Mouse (Mus musculus) layer of hippocampus, postnatal 14 days (tissue): ENCODE data around the gene Stat4. TPM values are rescaled to one million over a fixed set of nuclear protein-coding genes. Genes with fewer than 3 reads are reported as not detected.

Experiments used
- DNase-seq, 2 experiments: peaks; one replicate each; pipeline ENCODE4 v3.0.0; 2021 to 2022; ENCODE audit warnings: low spot score in 2 of 2, mixed read lengths in 1 of 2
- total RNA-seq, 2 experiments: library from RNA; stranded (reverse); gene quantifications; 2 replicates each; pipeline ENCODE4 v1.2.3; 2021

Gene Stat4
- total RNA-seq, 2 experiments from 2014 or later, result 0.55 to 0.81 TPM

GRCm38 (mm10) chr1:52100496-52100895 is 113.5 kb downstream of the Stat4 start:
- no peak for DNase-seq

DNA sequence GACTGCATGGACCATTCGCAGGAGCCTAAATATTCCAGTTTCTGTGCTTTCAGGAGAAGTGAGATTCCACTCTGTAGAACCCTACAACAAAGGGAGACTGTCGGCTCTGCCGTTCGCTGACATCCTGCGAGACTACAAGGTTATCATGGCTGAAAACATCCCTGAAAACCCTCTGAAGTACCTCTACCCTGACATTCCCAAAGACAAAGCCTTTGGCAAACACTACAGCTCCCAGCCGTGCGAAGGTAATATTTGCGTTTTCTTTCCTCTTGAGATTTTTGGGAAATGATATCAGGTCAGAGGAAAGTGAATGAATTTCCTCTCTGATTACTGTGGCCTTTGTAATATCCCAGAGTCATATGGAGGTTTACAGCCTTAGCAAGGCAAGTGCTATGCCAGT is 115.8 kb downstream of the Stat4 start:
- no peak for DNase-seq

- DNase-seq, result no peak
Measured at GRCm38 (mm10) chr1:52107206-52107605, 120.3 kb downstream of the Stat4 start.

- DNase-seq, result no peak
Measured at GRCm38 (mm10) chr1:52111217-52111616, 124.3 kb downstream of the Stat4 start.

DNA sequence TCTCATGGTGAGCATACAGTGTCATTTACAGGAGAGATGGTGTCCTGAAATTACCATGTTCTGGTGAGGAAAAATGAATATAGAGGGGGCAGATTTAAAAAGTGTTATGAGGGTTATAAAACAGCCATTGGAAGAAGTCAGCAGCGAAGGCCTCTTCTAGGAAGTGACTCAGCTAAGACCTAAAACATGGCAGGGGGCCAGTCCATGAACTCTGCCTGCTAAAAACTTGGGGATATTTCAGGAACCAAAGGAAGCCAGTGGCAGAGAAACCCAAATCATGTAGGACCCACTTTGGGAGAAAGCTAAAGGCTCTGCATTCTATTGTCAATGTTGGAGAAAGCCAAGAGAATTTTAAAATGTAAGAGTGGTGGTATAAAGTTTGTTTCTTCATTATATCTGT is 125.4 kb downstream of the Stat4 start:
- no peak for DNase-seq

- no peak for DNase-seq
Measured at GRCm38 (mm10) chr1:52113067-52113665, 126.2 kb downstream of the Stat4 start.

GRCm38 (mm10) chr1:52113666-52114069 is 126.7 kb downstream of the Stat4 start:
- peak; percentile 99 for DNase-seq

- DNase-seq, result no peak
Measured at GRCm38 (mm10) chr1:52116441-52116840, 129.5 kb downstream of the Stat4 start.

DNA sequence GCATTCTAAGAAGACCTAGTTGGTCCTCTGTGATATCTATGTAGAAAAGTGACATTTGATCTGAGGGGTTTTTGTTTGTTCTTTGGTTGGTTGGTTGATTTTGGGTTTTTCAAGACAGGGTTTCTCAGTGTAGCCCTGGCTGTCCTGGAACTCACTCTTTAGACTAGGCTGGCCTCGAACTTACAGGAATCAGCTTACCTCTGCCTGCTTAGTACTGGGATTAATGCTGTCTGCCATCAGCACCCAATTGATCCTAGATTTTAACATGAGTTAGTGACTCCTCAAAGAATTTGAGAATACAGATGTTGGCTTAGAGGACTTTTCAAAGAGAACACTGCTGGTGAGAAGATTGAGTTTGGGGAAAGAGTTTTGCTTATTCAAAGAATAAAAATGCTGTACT is 130.8 kb downstream of the Stat4 start:
- DNase-seq, result no peak

DNA sequence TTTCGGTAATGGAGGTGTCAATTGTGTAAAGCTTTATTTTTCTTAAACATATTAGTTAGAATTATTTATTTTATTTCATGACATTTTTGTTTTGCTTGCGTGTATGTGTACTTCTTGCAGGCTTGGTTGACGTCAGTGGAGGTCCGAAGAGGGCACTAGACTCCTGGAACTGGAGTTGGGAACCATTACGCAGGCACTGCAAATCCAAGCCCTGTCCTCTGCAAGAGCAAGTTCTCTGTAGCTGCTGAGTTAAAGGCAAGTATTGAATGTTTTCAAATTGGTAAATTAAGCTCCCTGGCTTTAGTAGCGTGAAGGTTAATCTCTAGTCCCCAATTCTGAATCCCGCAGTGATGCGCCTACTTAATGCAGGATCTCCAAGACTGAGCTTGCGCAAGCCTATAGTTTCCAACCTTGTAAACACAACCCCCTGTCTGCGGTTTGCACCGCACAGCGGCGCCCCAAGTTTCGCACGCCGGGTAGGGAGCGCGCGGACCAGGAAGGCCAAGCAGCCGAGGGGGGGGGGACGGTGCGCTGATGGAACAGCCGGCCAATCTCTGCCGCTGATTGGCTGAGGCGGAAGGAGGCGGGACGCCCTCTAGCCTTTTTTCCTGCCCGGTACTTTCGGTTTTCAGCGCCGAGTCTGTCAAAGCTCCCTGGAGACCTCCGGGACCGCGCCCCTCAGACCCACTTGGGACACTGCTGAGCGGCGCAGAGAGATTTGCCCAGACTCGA is 132.1 kb downstream of the Stat4 start, which contains the start of gene Stat1:
Gene Stat1, plus strand, starts transcription at position 581 of the 732 bp plus-strand sequence.
- DNase-seq, result peak; percentile 74 to 78

DNA sequence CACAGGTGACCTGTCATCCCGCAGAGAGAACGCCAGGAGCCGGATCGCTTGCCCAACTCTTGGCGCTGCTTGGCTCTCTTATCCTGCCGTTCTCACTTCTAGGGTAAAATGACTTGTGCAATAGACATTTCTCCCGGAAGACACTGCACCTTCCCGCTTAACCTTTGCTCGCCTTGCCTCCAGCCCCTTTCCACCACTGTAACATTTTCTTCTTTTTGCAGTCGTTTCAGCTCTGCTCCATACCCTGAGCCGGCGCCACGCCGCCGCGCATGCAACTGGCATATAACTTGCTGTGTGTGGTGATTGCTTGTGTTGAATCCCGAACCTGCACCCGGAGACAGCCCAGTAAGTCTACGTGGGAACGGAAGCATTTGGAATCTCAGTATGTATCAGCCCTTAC is 132.7 kb downstream of the Stat4 start:
- no peak for DNase-seq

GRCm38 (mm10) chr1:52120191-52120590 is 133.2 kb downstream of the Stat4 start:
- DNase-seq, result no peak

DNA sequence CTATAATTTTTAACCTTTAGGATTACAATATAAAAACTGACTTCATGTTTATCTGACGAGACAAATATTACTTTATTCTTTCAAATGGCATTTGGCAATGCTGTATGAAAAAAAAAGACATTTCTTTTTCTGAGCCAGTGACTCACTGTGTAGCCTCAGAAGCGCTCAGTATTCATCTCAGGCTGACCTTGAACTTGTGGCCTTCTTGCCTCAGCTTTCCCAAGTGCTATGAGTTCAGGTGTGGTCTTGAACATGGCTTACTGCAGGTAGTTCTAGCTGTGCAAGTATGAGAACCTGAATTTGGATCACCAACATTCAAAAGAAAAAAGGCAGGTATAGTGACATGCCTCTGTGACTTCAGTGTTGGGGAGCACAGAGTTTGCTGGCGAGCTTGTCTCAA is 134.1 kb downstream of the Stat4 start:
- no peak for DNase-seq

GRCm38 (mm10) chr1:52124818-52125217 is 137.9 kb downstream of the Stat4 start:
- DNase-seq, result no peak

DNA sequence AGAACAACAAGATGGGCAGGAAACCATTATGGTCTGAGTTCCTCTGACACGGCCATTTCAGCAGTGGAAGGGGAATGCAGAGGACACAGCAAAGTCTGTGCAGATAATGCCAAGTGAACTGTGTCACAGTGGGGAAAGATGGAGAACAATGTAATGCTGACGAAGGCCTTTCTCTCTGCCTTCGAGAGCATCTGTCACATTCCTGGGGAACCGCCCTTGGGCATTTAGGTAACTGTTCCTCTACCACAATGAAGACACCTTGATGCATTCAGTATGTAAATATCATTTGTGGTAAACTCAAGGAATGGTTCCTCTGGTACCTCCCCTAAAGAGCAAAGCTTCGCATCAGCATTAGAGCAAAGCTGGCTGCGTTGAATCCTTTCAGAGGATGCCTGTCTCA is 140.4 kb downstream of the Stat4 start:
- no peak for DNase-seq

DNA sequence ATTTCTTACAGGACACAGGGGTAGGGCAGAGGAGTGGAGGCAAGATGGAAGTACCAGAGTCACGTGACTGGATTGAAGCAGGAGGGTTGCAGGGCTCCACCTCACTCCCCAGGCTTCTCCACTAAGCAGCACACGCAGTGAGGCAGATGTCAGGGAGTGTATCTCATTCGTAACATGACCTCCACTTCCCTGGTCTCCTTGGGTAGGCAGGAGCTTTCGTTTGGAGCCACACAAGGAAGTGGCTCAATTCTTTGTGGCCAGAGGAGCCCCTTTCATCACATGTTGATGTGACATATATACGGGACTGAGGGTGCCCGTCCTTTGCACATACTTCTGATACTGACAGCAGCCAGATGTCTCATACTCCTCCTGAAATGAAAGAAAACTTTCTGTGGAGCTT is 142.8 kb downstream of the Stat4 start:
- no peak for DNase-seq

- no peak for DNase-seq
Measured at GRCm38 (mm10) chr1:52131787-52132377, 144.9 kb downstream of the Stat4 start.

- no peak for DNase-seq
Measured at GRCm38 (mm10) chr1:52133254-52133653, 146.3 kb downstream of the Stat4 start.

DNA sequence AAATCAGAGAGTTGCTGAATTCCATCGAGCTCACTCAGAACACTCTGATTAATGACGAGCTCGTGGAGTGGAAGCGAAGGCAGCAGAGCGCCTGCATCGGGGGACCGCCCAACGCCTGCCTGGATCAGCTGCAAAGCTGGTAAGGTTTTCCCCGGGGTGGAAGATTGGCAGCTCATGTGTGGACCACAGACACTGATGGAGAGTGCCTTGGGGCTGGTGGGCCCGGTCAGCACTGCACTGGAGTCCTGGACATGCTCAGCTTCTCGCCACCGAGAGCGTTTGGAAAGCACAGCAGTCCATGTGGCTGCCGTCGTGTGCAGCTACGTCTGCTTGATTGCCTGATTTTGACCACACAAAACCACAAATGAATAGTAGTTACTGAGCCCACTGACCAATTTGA is 150.3 kb downstream of the Stat4 start:
- DNase-seq, result no peak

DNA sequence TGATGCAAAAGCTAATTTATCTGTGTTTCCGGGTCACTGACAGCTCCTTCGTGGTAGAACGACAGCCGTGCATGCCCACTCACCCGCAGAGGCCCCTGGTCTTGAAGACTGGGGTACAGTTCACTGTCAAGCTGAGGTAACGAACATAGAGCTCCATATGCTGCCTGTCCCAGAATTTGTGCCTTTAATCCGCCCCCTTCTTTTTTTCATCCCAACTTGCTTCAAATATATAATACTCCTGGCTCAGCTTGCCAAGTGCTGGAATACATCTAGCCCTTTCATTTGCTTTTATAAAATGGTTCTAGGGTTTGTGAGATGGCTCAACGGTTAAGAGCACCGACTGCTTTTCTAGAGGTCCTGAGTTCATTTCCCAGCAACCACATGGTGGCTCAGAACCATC is 153.6 kb downstream of the Stat4 start:
- DNase-seq, result no peak

DNA sequence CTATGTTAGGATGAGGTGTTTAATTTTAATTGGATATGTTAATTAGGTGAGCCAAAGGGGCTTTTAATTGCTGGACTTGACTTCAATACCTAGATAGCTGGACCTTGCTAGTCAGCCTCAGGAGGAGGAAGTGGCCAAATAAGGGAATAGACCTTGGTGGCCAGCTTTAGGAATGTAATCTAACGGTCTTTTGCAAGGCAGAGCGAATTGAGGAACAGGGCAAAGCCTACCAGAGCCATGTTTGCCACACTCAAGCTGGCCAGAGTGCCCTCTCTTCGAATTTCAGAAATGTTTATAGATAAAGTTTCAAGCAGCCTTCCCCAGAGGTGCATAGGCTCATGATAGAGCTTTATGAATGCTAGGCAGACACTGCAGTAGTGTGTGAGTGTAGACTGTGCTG is 154.5 kb downstream of the Stat4 start:
- no peak for DNase-seq

DNA sequence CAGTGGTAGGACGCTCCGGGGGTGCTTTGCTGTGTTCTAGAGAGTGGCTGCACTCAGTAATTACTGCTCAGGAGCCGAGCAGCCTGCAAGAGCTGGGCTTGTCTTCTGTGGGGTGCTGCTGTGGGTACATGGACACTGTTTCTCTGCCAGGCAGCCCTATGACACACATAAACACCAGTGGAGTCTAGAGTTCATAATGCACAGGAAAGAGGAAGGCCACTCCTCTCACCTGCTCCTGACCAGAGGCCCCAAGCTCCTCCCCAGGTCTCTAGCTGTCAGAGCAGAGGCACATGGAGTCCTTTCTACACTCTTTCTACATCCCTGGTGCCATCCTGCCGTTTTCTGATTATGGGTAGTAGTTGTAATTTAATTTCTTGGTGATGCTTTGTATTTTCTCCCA is 155.2 kb downstream of the Stat4 start:
- no peak for DNase-seq

DNA sequence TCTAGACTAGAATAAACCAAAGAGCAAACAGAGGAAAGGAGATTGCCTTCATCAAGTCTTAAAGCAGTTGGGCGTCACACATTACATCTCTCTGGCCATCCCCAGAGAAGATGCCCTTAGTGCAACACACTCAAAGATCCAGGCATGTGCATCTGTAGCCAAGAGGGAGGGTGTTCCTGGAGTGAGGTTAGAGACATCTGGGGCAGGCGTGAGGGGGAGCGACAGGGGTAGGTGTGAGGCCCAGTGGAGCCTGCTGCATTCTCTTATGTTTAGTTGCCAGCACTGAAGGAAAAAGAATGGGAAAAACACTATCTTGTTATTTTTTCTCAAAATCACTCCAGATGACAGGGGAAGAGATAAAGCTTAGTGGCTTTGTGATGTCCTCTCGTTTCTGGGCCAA is 156.2 kb downstream of the Stat4 start:
- DNase-seq, result no peak
